Mouse (Mus musculus) heart, postnatal 36 days (tissue): ENCODE measurements at regions not wholly inside any gene's neighbourhood (a gene's known extent, or its start where the extent isn't known, plus 50 kb on each side); places are given as distances from the start of the nearest gene placed in this dataset.

Experiments
- DNase-seq, 2 experiments: peaks; one replicate each; pipeline ENCODE4 v3.0.0; 2021 to 2022
- intact Hi-C: fragments of 180-260 bp; cut with DNase I; formaldehyde crosslinking; loops from one replicate; pipeline ENCODE4 v1.15.1; 2025

DNA sequence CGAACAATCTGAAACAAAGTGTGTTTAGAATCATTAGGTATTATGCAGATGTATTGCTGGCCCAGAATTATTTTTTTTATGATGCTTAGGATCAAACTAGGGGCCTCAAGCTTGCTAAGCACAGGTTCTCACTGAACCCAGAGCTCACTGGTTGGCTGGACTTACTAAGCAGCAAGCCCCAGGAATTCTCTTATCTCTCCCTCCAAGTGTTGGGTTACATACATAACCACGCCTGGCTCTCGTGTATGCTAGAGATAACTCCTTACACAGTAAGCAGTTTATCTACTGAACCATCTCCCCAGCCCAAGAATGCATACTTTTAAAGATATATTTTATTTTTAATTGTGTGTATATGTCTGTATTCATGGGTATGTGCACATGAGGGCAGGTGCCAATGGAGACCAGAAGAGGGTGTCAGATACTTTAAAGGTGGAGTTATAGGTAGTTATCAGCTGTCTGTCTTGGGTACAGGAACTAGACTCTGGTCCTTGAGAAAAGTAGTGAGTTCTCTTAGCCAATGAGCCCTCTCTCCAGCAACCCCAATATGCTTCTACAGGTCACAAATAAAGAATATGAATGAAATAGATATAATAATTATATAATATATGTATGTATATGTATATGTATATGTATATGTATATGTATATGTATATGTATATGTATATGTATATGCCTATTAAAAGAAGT lies 86.0 kb upstream of the Xpo1 start:
- intact Hi-C loops, result no loop called here
- DNase-seq, result no peak

DNA sequence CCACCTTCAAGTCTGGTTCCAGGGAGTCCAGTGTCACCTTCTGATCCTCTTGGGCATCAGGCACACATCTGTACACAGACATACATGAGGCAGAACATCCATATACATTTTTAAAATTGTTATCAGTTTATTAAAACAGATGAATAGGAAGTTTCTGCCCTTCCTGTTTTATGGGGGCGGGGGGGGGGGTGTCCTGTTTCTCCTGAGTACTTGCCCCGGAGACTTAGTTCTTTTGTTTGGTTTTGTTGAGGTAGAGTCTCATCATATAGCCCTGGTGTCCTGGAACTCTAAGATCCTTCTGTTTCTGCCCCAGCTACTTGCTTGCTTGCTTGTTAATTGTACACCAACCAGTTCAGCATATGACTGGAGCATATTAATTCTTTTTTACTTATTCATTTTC lies 85.0 kb upstream of the Xpo1 start:
- DNase-seq, result no peak
- intact Hi-C loops, result no loop called here

DNA sequence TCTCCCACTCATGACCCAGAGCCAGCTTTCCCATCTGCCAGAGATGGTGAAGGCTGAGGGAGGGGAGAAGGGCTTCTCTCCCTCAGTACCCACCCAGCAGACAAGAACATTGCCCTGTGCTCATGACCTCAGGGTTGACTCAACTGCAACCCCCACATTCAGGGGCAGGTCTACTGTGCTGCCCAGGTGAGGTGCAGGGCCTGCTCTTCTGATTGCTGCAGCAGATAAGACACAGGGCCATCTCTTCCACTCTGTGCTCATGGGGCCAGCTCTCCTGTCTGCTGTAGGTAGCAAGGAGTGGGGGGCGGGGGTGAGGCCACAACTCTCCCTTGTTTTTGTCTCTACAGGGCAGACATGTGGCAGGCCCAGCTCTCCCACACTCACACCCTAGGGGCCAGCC lies 84.1 kb upstream of the Xpo1 start:
- intact Hi-C loops, result no loop called here

DNA sequence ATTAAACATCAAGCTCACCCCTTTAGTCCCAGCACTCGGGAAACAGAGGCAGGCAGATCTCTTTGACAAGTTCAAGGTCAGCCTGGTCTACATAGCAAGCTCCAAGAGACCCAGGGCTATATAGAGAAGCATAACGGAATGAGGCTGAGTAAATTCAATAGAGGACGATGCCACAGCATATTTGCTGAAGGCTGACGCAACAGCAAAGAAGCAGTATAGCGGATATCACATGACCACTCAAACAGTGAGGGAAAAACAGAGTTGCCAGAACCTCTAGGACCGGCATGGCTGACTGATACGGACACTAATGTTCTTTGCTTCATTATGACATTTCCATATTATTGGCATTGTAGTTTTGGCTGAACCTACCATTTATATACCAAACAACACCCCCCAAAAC lies 74.2 kb upstream of the Xpo1 start:
- DNase-seq, result no peak
- intact Hi-C loops, result no loop called here

More for the DNA sequence above, 84.1 kb upstream of the Xpo1 start:
- DNase-seq, result no peak

DNA sequence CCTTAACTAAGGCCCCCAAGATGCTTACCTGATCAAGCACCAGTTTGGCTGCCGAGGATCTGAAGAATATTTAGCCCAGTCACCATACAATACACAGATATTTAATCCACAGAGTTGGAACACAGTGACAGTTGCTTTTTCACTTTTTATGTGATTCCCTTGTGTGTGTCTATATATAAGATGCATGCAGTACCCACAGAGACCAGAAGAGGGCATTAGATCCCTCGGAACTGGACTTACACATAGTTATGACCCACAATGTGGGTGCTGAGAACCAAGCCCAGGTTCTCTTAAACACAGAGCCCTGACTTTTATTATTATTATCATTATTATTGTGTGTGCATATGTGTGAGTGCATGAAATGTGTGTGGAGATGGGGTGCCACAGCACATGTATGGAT lies 70.6 kb upstream of the Xpo1 start:
- DNase-seq, result no peak
- intact Hi-C loops, result no loop called here

DNA sequence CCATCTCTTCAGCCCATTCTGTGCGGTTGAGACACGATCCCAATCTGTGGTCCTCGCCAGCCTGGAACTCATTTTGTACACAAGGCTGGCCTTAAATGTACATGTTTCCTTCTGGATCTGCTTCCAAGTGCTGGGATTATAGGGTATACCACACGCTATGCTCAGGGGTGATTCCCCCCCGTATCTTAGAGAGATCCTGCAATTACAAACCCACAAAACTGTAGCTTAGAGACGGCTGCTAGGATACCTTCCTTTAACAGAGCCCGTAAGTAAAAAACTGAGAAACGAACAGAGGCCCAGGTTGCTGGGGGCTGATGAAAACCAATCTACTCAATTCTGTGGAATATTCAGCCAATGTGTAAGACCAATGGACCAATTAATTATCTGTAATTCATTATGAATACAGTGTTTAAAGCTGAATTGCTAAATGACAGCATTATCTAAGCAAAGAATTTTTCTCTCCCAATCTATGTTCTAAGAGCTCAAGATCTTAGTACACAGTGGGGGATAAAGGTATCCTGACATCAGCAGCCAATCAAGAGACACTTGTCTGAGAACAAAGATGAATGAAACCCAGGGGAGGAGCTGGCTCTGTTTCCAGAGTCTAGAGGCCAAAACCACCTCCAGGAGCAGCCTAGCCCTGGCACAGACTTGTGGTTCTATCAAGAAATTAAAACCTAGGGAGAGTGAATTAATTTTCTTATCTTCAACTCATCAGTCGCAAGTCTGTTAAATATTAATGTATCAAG lies 54.0 kb upstream of the Xpo1 start:
- intact Hi-C loops, result no loop called here
- no peak for DNase-seq

DNA sequence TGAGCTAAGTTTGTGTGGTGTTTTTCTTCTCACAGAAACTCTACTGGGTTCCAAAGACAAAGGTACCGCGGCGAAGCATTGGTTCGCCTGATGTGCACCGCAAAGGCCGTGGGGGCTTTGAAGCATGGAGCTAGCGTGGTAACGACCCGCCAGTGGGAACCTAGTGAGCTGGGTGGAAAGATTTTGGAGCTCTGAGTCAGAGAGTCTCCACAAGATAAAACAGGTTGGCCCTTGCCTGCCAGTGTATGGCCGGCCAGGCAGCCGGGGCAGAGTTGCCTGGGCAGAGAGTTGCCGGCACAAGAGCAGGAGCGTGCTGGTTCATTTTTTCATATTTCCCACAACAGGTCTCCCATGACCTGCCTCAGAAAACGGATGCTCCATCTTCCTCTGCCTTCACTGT lies 52.3 kb upstream of the Xpo1 start:
- DNase-seq, result no peak
- intact Hi-C loops, result no loop called here

DNA sequence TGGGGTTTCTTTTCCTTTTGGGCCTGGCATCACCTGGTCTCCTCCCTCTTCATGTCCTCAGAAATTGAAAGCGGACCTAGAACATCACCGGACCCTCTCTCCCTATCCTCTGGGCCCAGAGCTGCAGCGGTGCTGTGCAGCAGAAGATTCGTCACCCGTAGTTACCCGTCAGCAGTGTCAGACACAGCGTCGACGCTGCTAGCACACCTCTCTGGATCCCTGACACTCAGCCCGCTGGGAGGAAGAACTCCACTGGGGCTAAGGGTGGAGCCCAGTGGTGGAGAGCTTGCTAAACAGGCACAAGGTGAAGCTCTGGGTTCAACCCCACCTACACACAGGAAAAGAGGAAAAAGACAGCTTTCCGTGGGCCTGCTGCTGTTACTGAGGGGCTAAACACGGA lies 51.8 kb upstream of the Xpo1 start:
- no peak for DNase-seq
- intact Hi-C loops, result no loop called here
